Mouse (Mus musculus) intestine, embryonic 15.5 days (tissue): ENCODE results near the gene Nckipsd. TPM values are rescaled to one million over a fixed set of nuclear protein-coding genes. Genes with fewer than 3 reads are reported as not detected.

Source experiments
- ATAC-seq: fragments of 200-750 bp; cut with Nextera tagmentation; 2 replicates; pipeline ENCODE4 v1.8.0; 2017; ENCODE audit warnings: moderate TSS enrichment, moderate library complexity
- H3K27ac ChIP-seq: fragments of 300-500 bp; sonication (generic); 2 replicates; pipeline ENCODE4 v1.5.1; 2015; ENCODE audit warnings: mild to moderate bottlenecking, inconsistent platforms
- H3K27me3 ChIP-seq: fragments of 300-500 bp; sonication (generic); replicated peaks from 2 replicates; pipeline ENCODE4 v1.6.1; 2015; ENCODE audit warnings: inconsistent platforms
- H3K36me3 ChIP-seq: fragments of 300-500 bp; sonication (generic); 2 replicates; pipeline ENCODE4 v1.6.1; 2015; ENCODE audit warnings: inconsistent platforms
- H3K4me1 ChIP-seq: fragments of 300-500 bp; sonication (generic); replicated peaks from 2 replicates; pipeline ENCODE4 v1.6.1; 2015; ENCODE audit warnings: inconsistent platforms
- H3K4me2 ChIP-seq: fragments of 300-500 bp; sonication (generic); replicated peaks from 2 replicates; pipeline ENCODE4 v1.6.1; 2015; ENCODE audit warnings: mild to moderate bottlenecking, inconsistent platforms
- H3K4me3 ChIP-seq: fragments of 300-500 bp; sonication (generic); replicated peaks from 2 replicates; pipeline ENCODE4 v1.5.1; 2015; ENCODE audit warnings: inconsistent platforms
- H3K9ac ChIP-seq: fragments of 300-500 bp; sonication (generic); 2 replicates; pipeline ENCODE4 v1.6.1; 2015; ENCODE audit warnings: inconsistent platforms
- H3K9me3 ChIP-seq: fragments of 300-500 bp; sonication (generic); 2 replicates; pipeline ENCODE4 v1.6.1; 2016; ENCODE audit warnings: inconsistent platforms
- WGBS: fragments of 180-500 bp; shearing (Covaris S2); methylation state at CpG from one replicate; pipeline ENCODE4 v1.1.7; 2015; 5-methylcytosine and 5-hydroxymethylcytosine counted together
- polyA plus RNA-seq: library from polyadenylated mRNA; unstranded; fragments of >200 nt; fragmentation: Nextera tagmentation; extraction: Ambion mirVana; gene quantifications from 2 replicates; pipeline ENCODE4 v1.2.1, GENCODE M21; 2015

The Nckipsd gene
- polyA plus RNA-seq, 1 experiment from 2014 or later: 10.4 TPM

GRCm38 (mm10) chr9:108786494-108786893, 21.7 kb upstream of the Nckipsd start:
- Histone ChIP-seq H3K4me2 (0 out of 2 replicates have a peak overlapping the region, but pooled peaks have one; percentile 66), H3K4me1 (peaks cover 28% of the 10 kb centered on the region)
- no peak for ATAC-seq

DNA sequence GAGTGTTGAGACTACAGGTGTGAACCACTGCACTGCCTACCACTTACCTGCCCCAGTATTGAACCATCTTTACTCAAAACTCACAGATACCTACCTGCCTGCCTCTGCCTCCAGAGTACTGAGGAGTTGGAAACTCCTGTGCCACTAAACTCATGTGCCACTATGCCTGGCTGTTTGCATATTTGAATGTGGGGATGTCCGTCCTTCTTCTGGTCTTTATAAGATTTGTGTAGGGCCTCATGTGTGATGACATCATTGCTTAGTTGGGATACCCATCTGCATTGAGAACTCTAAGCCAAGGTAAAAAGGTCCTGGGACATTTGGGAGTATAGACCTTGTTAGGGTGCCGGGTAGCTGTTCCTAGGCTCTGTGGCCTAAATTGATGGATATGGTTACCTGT, 21.1 kb upstream of the Nckipsd start:
- no peak for ATAC-seq
- Histone ChIP-seq H3K9ac (no peak overlapping the region), H3K27me3 (no peaks in the 10 kb centered on the region), H3K9me3 (no peaks in the 10 kb centered on the region), H3K36me3 (0 out of 2 replicates have a peak, but pooled peaks cover 2% of the 10 kb centered on the region), H3K4me3 (no peak overlapping the region), H3K4me2 (no peak overlapping the region), H3K4me1 (peaks cover 28% of the 10 kb centered on the region), H3K27ac (no peak overlapping the region)
- WGBS: 93% methylated on average over 2 of the region's 2 CpGs

More at GRCm38 (mm10) chr9:108786494-108786893, 21.7 kb upstream of the Nckipsd start:
- no peak overlapping the region for H3K9ac ChIP-seq
- 81% methylated on average over 1 of the region's 1 CpGs for WGBS
- H3K36me3 ChIP-seq: 0 out of 2 replicates have a peak, but pooled peaks cover 2% of the 10 kb centered on the region
- H3K9me3 ChIP-seq: no peaks in the 10 kb centered on the region
- H3K4me3 ChIP-seq: no peak overlapping the region
- no peaks in the 10 kb centered on the region for H3K27me3 ChIP-seq
- no peak overlapping the region for H3K27ac ChIP-seq

DNA sequence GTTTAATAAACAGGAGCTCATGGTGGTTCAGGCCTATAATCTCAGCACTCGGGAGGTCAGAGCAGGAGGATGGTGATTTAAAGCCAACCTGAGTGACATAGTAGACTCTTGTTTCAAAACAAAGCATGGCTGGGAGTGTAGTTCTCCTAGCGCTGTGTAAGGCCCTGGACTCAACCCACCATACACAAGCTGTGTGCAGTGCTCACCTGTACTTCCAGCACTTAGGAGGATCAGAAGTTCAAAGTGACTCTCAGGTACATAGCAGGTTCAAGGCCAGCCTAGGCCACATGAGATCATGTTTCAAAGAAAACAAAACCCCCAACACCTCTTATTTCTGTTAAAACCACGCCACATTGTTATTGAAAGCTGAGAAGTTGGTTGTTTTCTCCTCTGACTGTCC, 19.5 kb upstream of the Nckipsd start:
- no peaks in the 10 kb centered on the region for H3K9me3 ChIP-seq
- ATAC-seq: no peak
- H3K9ac ChIP-seq: no peak overlapping the region
- H3K4me3 ChIP-seq: no peak overlapping the region
- 67% methylated on average over 3 of the region's 3 CpGs for WGBS
- H3K27me3 ChIP-seq: no peaks in the 10 kb centered on the region
- 0 out of 2 replicates have a peak, but pooled peaks cover 2% of the 10 kb centered on the region for H3K36me3 ChIP-seq
- no peak overlapping the region for H3K27ac ChIP-seq
- no peak overlapping the region for H3K4me2 ChIP-seq
- peaks cover 25% of the 10 kb centered on the region for H3K4me1 ChIP-seq

DNA sequence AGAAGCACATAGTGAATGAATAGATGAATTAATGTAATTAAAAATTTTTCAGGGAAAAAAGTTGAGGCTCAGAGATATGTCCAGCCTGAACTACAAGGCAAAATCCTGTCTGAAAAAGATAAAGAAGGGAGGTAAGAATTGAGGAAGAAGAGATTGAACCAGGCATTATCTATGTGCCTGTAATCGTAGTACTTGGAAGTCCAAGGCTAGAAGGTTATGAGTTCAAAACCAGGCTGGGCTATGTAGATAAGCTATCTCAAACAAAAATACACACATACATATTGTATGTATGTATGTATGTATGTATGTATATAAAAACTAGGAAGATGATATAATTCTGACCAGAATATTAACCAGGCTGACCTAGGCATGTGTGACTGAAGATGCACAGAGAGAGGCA, 15.9 kb upstream of the Nckipsd start:
- no peaks in the 10 kb centered on the region for H3K27me3 ChIP-seq
- H3K9me3 ChIP-seq: no peaks in the 10 kb centered on the region
- H3K36me3 ChIP-seq: peaks cover 13% of the 10 kb centered on the region
- no peak overlapping the region for H3K9ac ChIP-seq
- H3K4me1 ChIP-seq: peaks cover 36% of the 10 kb centered on the region
- 74% methylated on average over 1 of the region's 1 CpGs for WGBS
- H3K4me3 ChIP-seq: no peak overlapping the region
- H3K4me2 ChIP-seq: no peak overlapping the region
- no peak overlapping the region for H3K27ac ChIP-seq
- no peak for ATAC-seq

DNA sequence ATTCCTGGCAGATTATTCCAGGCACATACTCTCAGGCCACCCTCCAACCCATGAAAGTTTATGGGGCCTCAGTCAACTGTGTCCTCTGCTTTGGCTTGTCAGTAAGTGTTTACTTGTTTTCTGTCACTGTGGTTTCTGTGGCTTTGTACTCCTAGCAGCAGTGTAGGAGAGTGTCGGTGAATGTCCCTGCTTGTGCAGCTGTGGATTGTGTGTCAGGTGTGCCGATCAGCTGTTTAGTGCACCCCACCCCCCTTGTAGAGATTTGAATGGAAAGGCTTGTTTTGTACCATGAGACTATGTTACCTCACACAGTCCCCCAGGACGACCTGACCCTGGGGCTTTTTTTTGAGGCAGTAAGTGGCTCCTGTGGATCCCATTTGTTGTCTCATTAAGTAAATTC, 15.4 kb upstream of the Nckipsd start:
- peaks cover 36% of the 10 kb centered on the region for H3K4me1 ChIP-seq
- WGBS: 47% methylated on average over 3 of the region's 3 CpGs
- H3K36me3 ChIP-seq: peaks cover 18% of the 10 kb centered on the region
- H3K4me3 ChIP-seq: no peak overlapping the region
- no peak overlapping the region for H3K4me2 ChIP-seq
- no peaks in the 10 kb centered on the region for H3K9me3 ChIP-seq
- ATAC-seq: no peak
- no peak overlapping the region for H3K27ac ChIP-seq
- H3K9ac ChIP-seq: no peak overlapping the region
- no peaks in the 10 kb centered on the region for H3K27me3 ChIP-seq

DNA sequence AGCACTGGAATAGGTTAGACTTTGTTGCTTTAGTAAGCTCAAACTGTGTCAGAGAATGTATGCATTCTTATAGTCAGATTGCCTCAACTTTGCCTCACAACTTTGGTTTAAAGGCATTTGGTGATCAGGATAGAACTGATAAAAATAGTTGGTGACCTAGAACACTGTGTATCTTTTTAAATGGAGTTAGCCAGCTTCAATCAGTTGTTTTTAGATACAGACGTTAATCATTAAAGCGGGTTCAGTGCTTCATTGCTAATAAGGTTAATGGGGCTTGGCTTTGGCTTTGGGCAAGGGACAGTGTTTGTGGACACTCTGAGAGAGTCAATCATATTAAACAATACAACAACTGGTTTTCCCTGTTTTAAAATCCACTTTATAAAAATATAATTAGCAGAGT, 12.9 kb upstream of the Nckipsd start:
- Histone ChIP-seq H3K4me3 (no peak overlapping the region), H3K9ac (no peak overlapping the region), H3K36me3 (peaks cover 35% of the 10 kb centered on the region), H3K9me3 (no peaks in the 10 kb centered on the region), H3K27ac (peak overlapping the region; percentile 54; the same call in 1 of the 2 replicates), H3K4me1 (peaks cover 27% of the 10 kb centered on the region), H3K27me3 (no peaks in the 10 kb centered on the region), H3K4me2 (peak overlapping the region; percentile 48)
- 50% methylated on average over 2 of the region's 2 CpGs for WGBS
- ATAC-seq: peak; percentile 66

GRCm38 (mm10) chr9:108795762-108796161, 12.4 kb upstream of the Nckipsd start:
- H3K27ac ChIP-seq: 0 out of 2 replicates have a peak overlapping the region, but pooled peaks have one; percentile 32
- ATAC-seq: peak; percentile 93
- no peak overlapping the region for H3K9ac ChIP-seq
- no peaks in the 10 kb centered on the region for H3K27me3 ChIP-seq
- H3K4me3 ChIP-seq: 0 out of 2 replicates have a peak overlapping the region, but pooled peaks have one; percentile 6
- peaks cover 35% of the 10 kb centered on the region for H3K36me3 ChIP-seq
- H3K4me2 ChIP-seq: peak overlapping the region; percentile 48
- peaks cover 27% of the 10 kb centered on the region for H3K4me1 ChIP-seq
- WGBS: 24% methylated on average over 11 of the region's 11 CpGs
- no peaks in the 10 kb centered on the region for H3K9me3 ChIP-seq

- peaks cover 27% of the 10 kb centered on the region for H3K4me1 ChIP-seq
- H3K27me3 ChIP-seq: no peaks in the 10 kb centered on the region
- H3K4me2 ChIP-seq: peak overlapping the region; percentile 48
- H3K9me3 ChIP-seq: no peaks in the 10 kb centered on the region
- H3K27ac ChIP-seq: 0 out of 2 replicates have a peak overlapping the region, but pooled peaks have one; percentile 32
- 74% methylated on average over 4 of the region's 4 CpGs for WGBS
- H3K36me3 ChIP-seq: peaks cover 39% of the 10 kb centered on the region
- no peak overlapping the region for H3K9ac ChIP-seq
- 0 out of 2 replicates have a peak, but pooled peaks have one; percentile 8 for ATAC-seq
- H3K4me3 ChIP-seq: 0 out of 2 replicates have a peak overlapping the region, but pooled peaks have one; percentile 6
Observed at GRCm38 (mm10) chr9:108796351-108796981, 11.7 kb upstream of the Nckipsd start.

DNA sequence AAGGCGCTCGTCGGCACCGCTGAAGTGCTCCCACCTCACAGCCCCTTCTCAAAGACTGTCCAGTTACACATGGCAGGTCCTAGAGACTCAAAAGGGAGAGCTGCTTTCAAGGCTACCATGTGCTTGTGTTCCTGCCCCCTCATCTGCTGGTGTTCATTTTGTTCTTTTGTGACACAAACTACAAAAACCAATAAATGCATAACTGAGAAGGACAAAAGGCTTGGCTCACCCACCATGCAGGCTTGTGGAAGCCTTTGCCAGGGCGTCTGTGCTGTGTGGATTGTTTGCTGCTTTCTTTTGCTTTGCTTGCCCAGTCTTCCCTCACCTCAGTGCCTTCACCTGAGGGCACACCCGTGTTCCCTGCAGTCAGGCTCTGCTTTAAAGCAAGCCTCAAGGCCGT, 10.7 kb upstream of the Nckipsd start:
- Histone ChIP-seq H3K4me2 (no peak overlapping the region), H3K4me3 (no peak overlapping the region), H3K27ac (no peak overlapping the region)

DNA sequence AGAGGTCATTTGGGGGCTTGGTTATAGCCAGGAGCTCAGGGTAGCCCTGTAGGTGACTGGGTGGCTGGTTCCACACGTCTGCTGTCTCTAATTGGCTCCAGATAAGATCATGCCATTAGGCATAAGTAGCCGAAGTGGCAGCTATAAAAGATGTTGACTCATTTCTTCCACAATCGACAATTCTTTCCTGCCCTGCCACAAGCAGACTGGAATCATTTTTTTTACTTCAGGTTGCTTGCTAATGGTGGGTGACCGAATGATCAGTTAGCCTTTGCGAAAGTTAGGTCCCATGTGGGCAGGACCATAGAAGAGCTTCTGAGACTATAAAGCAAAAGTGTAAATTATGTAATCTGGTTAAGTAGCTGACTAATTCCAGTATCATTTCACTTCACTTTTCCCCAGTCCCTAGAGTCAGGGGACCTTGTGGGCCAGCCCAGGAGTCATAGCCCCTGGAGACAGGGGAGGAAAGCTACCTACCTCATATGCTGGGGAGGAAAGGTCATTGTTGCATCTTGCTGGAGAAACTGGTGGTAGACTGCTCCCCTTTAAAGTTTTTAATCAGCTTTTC, 9.6 kb upstream of the Nckipsd start:
- no peak overlapping the region for H3K27ac ChIP-seq
- no peak overlapping the region for H3K4me2 ChIP-seq
- peaks cover 27% of the 10 kb centered on the region for H3K4me1 ChIP-seq
- H3K9me3 ChIP-seq: no peaks in the 10 kb centered on the region
- 66% methylated on average over 5 of the region's 5 CpGs for whole genome bisulfite sequencing
- H3K4me3 ChIP-seq: no peak overlapping the region
- H3K9ac ChIP-seq: no peak overlapping the region
- no peaks in the 10 kb centered on the region for H3K27me3 ChIP-seq
- ATAC-seq: no peak
- peaks cover 42% of the 10 kb centered on the region for H3K36me3 ChIP-seq

More for the DNA sequence above, 10.7 kb upstream of the Nckipsd start:
- H3K9ac ChIP-seq: no peak overlapping the region
- ATAC-seq: no peak
- H3K36me3 ChIP-seq: peaks cover 42% of the 10 kb centered on the region
- H3K27me3 ChIP-seq: no peaks in the 10 kb centered on the region
- H3K9me3 ChIP-seq: no peaks in the 10 kb centered on the region
- H3K4me1 ChIP-seq: peaks cover 27% of the 10 kb centered on the region
- 87% methylated on average over 7 of the region's 7 CpGs for WGBS

GRCm38 (mm10) chr9:108799564-108799963, 8.6 kb upstream of the Nckipsd start:
- H3K36me3 ChIP-seq: peaks cover 47% of the 10 kb centered on the region

GRCm38 (mm10) chr9:108805768-108806167, 2.4 kb upstream of the Nckipsd start:
- Histone ChIP-seq H3K27ac (no peak overlapping the region), H3K4me3 (no peak overlapping the region), H3K4me1 (0 out of 2 replicates have a peak, but pooled peaks cover 8% of the 10 kb centered on the region), H3K9me3 (no peaks in the 10 kb centered on the region), H3K9ac (no peak overlapping the region), H3K36me3 (peaks cover 29% of the 10 kb centered on the region), H3K4me2 (no peak overlapping the region), H3K27me3 (no peaks in the 10 kb centered on the region)
- ATAC-seq: no peak
- 84% methylated on average over 8 of the region's 8 CpGs for WGBS

More at GRCm38 (mm10) chr9:108799564-108799963, 8.6 kb upstream of the Nckipsd start:
- H3K27me3 ChIP-seq: no peaks in the 10 kb centered on the region
- H3K27ac ChIP-seq: no peak overlapping the region
- no peak overlapping the region for H3K4me3 ChIP-seq
- no peak overlapping the region for H3K4me2 ChIP-seq
- 78% methylated on average over 3 of the region's 3 CpGs for WGBS
- no peak for ATAC-seq
- no peak overlapping the region for H3K9ac ChIP-seq
- peaks cover 20% of the 10 kb centered on the region for H3K4me1 ChIP-seq
- no peaks in the 10 kb centered on the region for H3K9me3 ChIP-seq
